Mouse (Mus musculus) midbrain, embryonic 13.5 days (tissue): ENCODE measurements around the gene Lage3. TPM values are rescaled to one million over a fixed set of nuclear protein-coding genes. Genes with fewer than 3 reads are reported as not detected.
"Not testable (repeated sequence)": the region's sequence is repeated elsewhere in the genome, so short reads cannot be mapped to it uniquely, and the experiment has no call there.

Experiments used
- ATAC-seq: fragments of 200-750 bp; cut with Nextera tagmentation; 2 replicates; pipeline ENCODE4 v1.8.0; 2017; ENCODE audit warnings: mild to moderate bottlenecking, moderate TSS enrichment, moderate library complexity
- H3K27ac ChIP-seq: fragments of 300-500 bp; sonication (generic); 2 replicates; pipeline ENCODE4 v1.5.1; 2015; ENCODE audit warnings: inconsistent platforms, mild to moderate bottlenecking, moderate library complexity
- H3K27me3 ChIP-seq: fragments of 300-500 bp; sonication (generic); 2 replicates; pipeline ENCODE4 v1.6.1; 2015; ENCODE audit warnings: mild to moderate bottlenecking, inconsistent platforms
- H3K36me3 ChIP-seq: fragments of 300-500 bp; sonication (generic); 2 replicates; pipeline ENCODE4 v1.6.1; 2015; ENCODE audit warnings: mild to moderate bottlenecking, inconsistent platforms
- H3K4me1 ChIP-seq: fragments of 300-500 bp; sonication (generic); replicated peaks from 2 replicates; pipeline ENCODE4 v1.6.1; 2015; ENCODE audit warnings: inconsistent platforms
- H3K4me2 ChIP-seq: fragments of 300-500 bp; sonication (generic); replicated peaks from 2 replicates; pipeline ENCODE4 v1.6.1; 2015; ENCODE audit warnings: moderate library complexity, mild to moderate bottlenecking, inconsistent platforms
- H3K4me3 ChIP-seq: fragments of 300-500 bp; sonication (generic); replicated peaks from 2 replicates; pipeline ENCODE4 v1.5.1; 2015; ENCODE audit warnings: mild to moderate bottlenecking, inconsistent platforms
- H3K9ac ChIP-seq: fragments of 300-500 bp; sonication (generic); replicated peaks from 2 replicates; pipeline ENCODE4 v1.6.1; 2015; ENCODE audit warnings: mild to moderate bottlenecking, inconsistent platforms
- H3K9me3 ChIP-seq: fragments of 300-500 bp; sonication (generic); 2 replicates; pipeline ENCODE4 v1.6.1; 2016; ENCODE audit warnings: mild to moderate bottlenecking, inconsistent platforms
- WGBS: fragments of 180-500 bp; shearing (Covaris S2); methylation state at CpG from one replicate; pipeline ENCODE4 v1.1.7; 2015; 5-methylcytosine and 5-hydroxymethylcytosine counted together
- polyA plus RNA-seq: library from polyadenylated mRNA; unstranded; fragments of >200 nt; fragmentation: Nextera tagmentation; extraction: Ambion mirVana; gene quantifications from 2 replicates; pipeline ENCODE4 v1.2.1, GENCODE M21; 2015

Lage3 gene
- polyA plus RNA-seq: 82.8 and 85.4 TPM in 2 replicates

DNA sequence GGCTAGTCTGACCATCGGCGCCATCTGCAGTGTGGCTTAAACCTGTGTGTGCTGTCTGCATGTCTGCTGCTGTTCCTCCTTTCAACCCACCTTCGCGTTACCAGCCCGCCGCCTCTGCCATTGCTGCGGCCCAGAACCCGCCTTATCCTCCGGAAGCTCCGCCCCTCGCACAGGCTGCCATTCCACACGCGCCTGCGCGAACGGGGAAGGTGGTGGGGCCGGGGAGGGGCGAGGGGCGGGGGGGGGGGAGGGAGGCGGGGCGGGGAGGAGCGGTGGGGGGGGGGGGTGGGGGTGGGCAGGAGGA is at the start of gene Lage3:
TSS of gene Lage3 (minus strand) at position 152 of the 304 bp plus-strand sequence.
- Histone ChIP-seq H3K9ac (peak within 1 kb of the TSS; percentile 64), H3K4me3 (peak within 1 kb of the TSS; percentile 47), H3K36me3 (no peaks in the 10 kb centered on the region), H3K27me3 (no peaks in the 10 kb centered on the region), H3K4me1 (peaks cover 7% of the 10 kb centered on the region; the same call in 1 of the 2 replicates), H3K9me3 (no peaks in the 10 kb centered on the region), H3K27ac (peak within 1 kb of the TSS; percentile 76), H3K4me2 (peak within 1 kb of the TSS; percentile 63)
- 23% methylated on average over 11 of the region's 22 CpGs for WGBS
- ATAC-seq: peak; percentile 94

DNA sequence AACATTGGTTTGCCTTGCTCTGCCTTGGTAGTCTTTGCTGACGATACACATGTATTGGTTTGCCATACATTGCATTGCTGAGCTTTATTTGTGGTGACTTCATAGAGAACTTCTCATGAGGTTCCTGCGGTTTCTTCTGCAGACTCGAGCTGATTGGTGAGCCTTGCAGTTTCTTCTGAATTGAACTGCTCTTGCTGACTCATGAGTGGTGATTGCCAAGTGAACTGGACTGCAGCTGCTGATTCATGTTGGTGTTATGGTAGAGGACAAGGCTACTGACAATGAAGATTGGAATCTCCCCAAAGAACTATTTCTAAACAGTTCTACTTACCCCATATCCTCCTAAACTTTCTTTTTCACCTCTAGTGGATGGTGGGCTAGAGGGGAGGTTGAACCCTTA is 46.7 kb upstream of the Lage3 start:
- H3K9me3 ChIP-seq: no peaks in the 10 kb centered on the region; the same call in 1 of the 2 replicates
- no peaks in the 10 kb centered on the region for H3K27me3 ChIP-seq
- H3K4me2 ChIP-seq: no peak overlapping the region
- no peak overlapping the region for H3K4me3 ChIP-seq
- no peak for ATAC-seq
- no peaks in the 10 kb centered on the region for H3K36me3 ChIP-seq
- no peaks in the 10 kb centered on the region for H3K4me1 ChIP-seq
- H3K9ac ChIP-seq: no peak overlapping the region
- 81% methylated on average over 3 of the region's 3 CpGs for WGBS
- H3K27ac ChIP-seq: no peak overlapping the region

DNA sequence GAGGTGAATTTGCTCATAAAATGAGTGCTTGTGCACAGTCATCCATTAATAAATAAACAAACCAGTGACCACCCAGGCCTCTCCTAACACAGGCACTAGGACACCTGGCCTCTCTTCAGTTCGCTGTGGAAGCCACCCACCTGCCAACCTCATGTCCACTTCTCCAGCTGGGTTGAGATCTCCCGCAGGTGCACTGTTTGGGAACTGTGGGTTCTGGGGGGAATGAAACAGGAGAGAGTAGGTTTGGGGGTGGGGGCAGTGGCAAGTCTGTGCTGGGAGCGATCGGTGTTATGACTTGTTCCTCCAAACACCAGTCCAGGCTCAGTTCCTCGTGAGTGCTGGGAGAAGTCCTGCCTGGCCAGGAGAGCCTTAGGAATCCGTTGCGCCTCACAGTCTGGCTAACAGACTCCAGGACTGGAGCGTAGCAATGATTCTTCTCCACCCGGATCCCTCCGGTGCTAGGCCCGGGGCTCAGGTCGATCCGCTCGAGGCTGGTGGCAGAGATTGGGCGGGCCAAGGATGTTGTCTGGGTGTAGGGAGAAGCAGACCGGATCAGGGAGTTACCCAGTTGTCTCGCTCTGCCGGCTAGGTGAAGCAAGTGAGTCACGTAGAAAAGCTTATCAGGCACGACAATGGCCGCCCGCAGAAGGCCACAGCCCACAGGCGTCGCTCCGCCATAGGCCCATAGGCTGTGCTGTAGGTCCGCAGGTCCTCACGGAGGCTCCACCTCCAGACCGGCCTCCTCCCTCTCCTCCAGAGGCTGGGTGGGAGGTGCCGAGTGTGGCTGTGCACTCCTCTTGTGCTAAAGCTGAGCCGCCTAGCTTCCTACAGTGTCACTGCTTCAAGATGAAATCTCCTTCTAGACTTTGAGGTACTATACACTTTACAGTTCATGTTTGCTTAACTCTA is 39.4 kb upstream of the Lage3 start, which contains the start of the genes Fam3a and Ikbkg:
TSS of gene Fam3a (minus strand) at position 738 of the 909 bp plus-strand sequence.
TSS of gene Ikbkg (plus strand) at position 756 of the 909 bp plus-strand sequence.
- peak; percentile 100 for ATAC-seq
- no peaks in the 10 kb centered on the region for H3K27me3 ChIP-seq
- WGBS: 29% methylated on average over 30 of the region's 30 CpGs

DNA sequence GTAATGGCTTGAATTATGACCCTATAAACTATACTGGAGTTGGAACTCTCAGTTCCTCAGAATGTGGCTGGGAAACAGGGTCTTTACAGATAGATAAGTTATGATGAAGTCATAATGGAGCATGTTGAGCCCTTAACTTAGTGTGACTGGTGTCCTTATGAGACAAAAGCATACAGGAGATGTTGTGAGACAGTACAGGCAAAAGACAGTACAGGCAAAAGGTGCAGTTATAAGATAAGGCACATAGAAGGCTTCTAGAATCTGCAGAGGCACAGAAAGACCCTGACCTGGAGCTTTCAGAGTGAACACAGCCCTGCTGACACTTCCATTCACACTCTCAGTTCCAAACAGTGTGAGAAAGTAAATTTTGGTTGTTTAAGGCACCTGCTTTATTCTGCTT is 34.7 kb upstream of the Lage3 start:
- Histone ChIP-seq H3K9ac (no peak overlapping the region), H3K27ac (no peak overlapping the region), H3K36me3 (peaks cover 23% of the 10 kb centered on the region), H3K27me3 (no peaks in the 10 kb centered on the region), H3K9me3 (no peaks in the 10 kb centered on the region), H3K4me1 (peaks cover 6% of the 10 kb centered on the region), H3K4me3 (no peak overlapping the region), H3K4me2 (no peak overlapping the region)
- ATAC-seq: no peak

More for the DNA sequence above, 39.4 kb upstream of the Lage3 start, which contains the start of the genes Fam3a and Ikbkg:
- peak within 1 kb of the TSS; percentile 85 for H3K27ac ChIP-seq
- peak within 1 kb of the TSS; percentile 62 for H3K4me2 ChIP-seq
- H3K4me3 ChIP-seq: peak within 1 kb of the TSS; percentile 51
- H3K9ac ChIP-seq: peak within 1 kb of the TSS; percentile 78
- peaks cover 11% of the 10 kb centered on the region for H3K4me1 ChIP-seq
- H3K9me3 ChIP-seq: no peaks in the 10 kb centered on the region; the same call in 1 of the 2 replicates
- H3K36me3 ChIP-seq: no peaks in the 10 kb centered on the region

DNA sequence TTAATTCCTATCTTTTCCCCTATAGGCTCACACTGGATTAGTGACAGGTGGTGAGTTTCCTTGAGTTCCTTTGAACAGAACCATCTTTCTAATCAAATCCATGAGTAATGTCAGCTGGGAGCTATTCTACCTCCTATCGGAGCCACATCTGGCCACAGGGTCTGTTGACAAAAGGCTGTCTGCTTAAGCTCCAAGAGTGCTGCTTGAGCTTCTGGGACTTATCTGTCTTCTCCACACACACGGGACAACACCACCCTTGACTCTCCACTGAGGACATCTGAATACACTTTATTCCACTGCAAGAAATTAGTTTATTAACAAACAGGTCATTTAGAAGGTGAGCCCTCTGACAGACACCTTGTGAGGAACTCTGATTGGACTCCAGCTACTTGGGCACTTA is 31.0 kb upstream of the Lage3 start:
- no peak for ATAC-seq
- H3K9me3 ChIP-seq: no peaks in the 10 kb centered on the region
- H3K27ac ChIP-seq: no peak overlapping the region
- 91% methylated on average over 2 of the region's 2 CpGs for WGBS
- no peak overlapping the region for H3K9ac ChIP-seq
- H3K27me3 ChIP-seq: no peaks in the 10 kb centered on the region
- no peak overlapping the region for H3K4me3 ChIP-seq
- H3K4me1 ChIP-seq: no peaks in the 10 kb centered on the region
- peaks cover 23% of the 10 kb centered on the region for H3K36me3 ChIP-seq
- no peak overlapping the region for H3K4me2 ChIP-seq

DNA sequence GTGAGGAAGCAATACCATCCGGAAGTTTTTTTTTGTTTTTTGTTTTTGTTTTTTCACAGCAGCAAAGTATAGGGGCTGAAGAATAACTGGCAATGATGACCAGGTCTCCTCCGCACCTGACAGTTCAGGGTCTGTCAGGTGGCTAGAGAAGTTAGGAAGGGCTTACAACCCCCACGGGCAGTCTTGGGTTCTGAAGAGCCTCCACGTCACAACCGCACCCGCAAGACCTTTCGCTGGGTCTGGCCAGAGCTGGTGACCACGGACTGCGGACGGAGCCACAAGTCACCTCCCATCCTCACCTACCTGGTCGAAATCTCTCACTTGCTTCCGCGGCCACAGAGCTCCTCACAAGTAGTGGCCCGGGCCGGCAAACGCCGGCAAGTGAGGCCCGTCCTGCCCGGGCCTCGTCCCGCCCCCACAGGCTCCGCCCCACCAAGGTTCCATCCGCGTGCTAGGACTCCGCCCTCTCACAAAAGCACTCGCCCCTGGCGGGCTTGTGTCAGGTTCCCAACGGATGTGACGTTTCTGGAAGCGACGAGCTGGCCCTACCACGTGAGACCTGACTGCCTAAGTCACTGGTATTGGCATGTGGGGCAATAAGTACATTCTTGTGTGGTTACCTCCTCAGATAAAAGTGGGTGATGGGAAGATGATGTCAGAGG is 19.6 kb upstream of the Lage3 start, which contains the start of the genes Ubl4a and Slc10a3:
TSS of gene Ubl4a (minus strand) at position 331 of the 662 bp plus-strand sequence.
TSS of gene Slc10a3 (minus strand) at position 462 of the 662 bp plus-strand sequence.
- peak within 1 kb of the TSS; percentile 58 for H3K4me2 ChIP-seq
- 26% methylated on average over 32 of the region's 32 CpGs for WGBS
- no peaks in the 10 kb centered on the region for H3K27me3 ChIP-seq
- H3K9me3 ChIP-seq: no peaks in the 10 kb centered on the region
- peak within 1 kb of the TSS; percentile 44 for H3K4me3 ChIP-seq
- ATAC-seq: peak; percentile 92
- peak within 1 kb of the TSS; percentile 52 for H3K9ac ChIP-seq
- no peak within 1 kb of the TSS for H3K27ac ChIP-seq
- H3K36me3 ChIP-seq: no peaks in the 10 kb centered on the region; the same call in 1 of the 2 replicates
- H3K4me1 ChIP-seq: 0 out of 2 replicates have a peak, but pooled peaks cover 4% of the 10 kb centered on the region

DNA sequence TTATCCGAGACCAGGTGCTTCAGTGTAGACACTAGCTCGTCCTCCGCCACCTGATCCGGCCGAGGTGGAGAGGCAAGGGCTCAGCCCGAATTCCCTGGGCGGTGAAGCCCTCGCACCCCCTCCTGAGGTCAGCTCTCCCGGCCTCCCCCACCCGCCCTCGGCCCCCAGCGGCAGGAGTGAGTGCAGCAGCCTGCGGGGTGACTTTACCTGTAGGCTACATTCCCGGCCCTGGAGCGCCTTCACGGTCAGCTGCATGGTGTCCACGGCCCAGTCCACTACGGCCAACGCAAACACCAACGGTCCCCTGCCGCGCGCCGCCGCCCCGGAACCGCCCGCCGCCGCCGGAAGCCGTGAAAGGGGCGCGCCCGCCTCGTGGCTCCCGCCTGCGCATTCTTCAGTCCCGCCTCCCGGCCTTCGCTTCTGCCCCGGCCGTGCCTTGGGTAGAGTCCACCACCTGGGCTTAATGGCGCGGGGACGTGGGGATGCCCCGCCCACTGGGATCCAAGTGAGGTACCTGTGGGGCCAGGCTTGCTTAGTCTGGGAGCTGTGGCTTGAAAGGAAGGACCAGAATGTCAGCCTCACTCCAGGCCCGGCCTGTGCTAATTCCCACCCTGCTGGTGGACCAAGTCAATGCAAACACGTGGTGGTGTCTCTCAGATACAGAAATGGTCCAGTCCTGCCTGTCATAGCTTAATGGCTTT is 14.9 kb upstream of the Lage3 start:
- 27% methylated on average over 48 of the region's 49 CpGs for WGBS
- H3K27ac ChIP-seq: peak overlapping the region; percentile 80
- peaks cover 3% of the 10 kb centered on the region; the same call in 1 of the 2 replicates for H3K36me3 ChIP-seq
- peak overlapping the region; percentile 59 for H3K4me3 ChIP-seq
- peak overlapping the region; percentile 84 for H3K9ac ChIP-seq
- peaks cover 15% of the 10 kb centered on the region for H3K4me1 ChIP-seq
- H3K9me3 ChIP-seq: no peaks in the 10 kb centered on the region
- no peaks in the 10 kb centered on the region for H3K27me3 ChIP-seq
- ATAC-seq: peak; percentile 80
- H3K4me2 ChIP-seq: peak overlapping the region; percentile 69

DNA sequence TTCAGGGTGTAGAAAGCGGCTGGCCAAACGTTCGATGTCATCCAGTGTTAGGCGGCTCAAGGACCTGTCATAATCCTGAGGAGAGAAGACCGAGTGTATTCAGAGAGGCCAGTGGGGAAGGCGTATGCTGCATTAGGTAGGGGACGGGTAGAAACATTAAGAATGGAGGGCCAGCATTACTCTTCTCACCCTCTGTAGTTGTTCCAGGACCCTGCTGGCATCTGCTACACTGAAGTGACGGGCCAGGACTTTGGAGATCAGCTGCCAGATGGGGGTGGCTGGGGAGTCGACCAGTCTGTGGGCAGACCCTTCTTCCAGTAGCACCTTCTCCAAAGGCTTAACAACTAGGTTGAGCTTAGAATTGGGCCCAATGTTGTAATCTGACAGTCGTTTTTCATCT is 14.1 kb upstream of the Lage3 start:
- H3K4me2 ChIP-seq: peak overlapping the region; percentile 69
- peaks cover 3% of the 10 kb centered on the region; the same call in 1 of the 2 replicates for H3K36me3 ChIP-seq
- H3K9me3 ChIP-seq: no peaks in the 10 kb centered on the region
- peaks cover 10% of the 10 kb centered on the region for H3K4me1 ChIP-seq
- H3K27me3 ChIP-seq: no peaks in the 10 kb centered on the region
- peak overlapping the region; percentile 84 for H3K9ac ChIP-seq
- H3K4me3 ChIP-seq: peak overlapping the region; percentile 59
- 70% methylated on average over 10 of the region's 10 CpGs for WGBS
- 0 out of 2 replicates have a peak, but pooled peaks have one; percentile 2 for ATAC-seq
- no peak overlapping the region for H3K27ac ChIP-seq

DNA sequence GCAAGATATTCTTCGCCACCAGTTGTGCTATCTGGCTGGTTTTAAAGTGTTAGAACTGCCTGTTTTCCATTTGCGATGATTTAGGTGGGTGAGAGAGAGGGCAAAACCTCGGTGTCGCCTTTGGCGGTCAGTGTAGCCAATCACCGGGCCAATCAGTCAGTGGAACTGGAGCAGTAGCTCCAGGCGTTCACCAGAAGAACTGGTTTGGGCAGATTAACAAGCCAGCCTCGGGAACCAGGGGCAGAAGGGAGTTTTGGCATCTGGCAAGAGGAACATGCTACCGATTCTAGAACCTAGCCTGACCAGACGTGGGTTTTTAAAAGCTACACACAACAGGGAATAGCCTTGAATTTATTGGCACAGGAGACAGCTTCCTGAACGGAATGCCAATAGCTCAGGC is 5.8 kb upstream of the Lage3 start:
- no peaks in the 10 kb centered on the region for H3K27me3 ChIP-seq
- no peaks in the 10 kb centered on the region for H3K9me3 ChIP-seq
- no peak overlapping the region for H3K4me2 ChIP-seq
- H3K36me3 ChIP-seq: no peaks in the 10 kb centered on the region
- H3K9ac ChIP-seq: no peak overlapping the region
- ATAC-seq: no peak
- H3K4me3 ChIP-seq: no peak overlapping the region
- H3K4me1 ChIP-seq: no peaks in the 10 kb centered on the region
- no peak overlapping the region for H3K27ac ChIP-seq
- 56% methylated on average over 11 of the region's 11 CpGs for WGBS

DNA sequence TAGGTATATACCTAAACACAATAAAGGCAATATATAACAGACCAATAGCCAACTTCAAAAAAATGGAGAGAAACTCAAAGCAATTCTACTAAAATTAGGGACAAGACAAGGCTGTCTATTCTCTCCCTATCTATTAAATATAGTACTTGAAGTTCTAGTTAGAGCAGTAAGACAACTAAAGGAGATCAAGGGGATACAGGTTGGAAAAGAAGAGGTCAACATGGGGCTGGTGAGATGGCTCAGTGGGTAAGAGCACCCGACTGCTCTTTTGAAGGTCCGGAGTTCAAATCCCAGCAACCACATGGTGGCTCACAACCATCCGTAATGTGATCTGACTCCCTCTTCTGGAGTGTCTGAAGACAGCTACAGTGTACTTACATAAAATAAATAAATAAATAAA is 3.7 kb upstream of the Lage3 start:
- not testable (repeated sequence) for H3K27ac ChIP-seq, H3K4me1 ChIP-seq, H3K9me3 ChIP-seq, H3K9ac ChIP-seq, H3K4me3 ChIP-seq, H3K4me2 ChIP-seq, ATAC-seq, H3K36me3 ChIP-seq, H3K27me3 ChIP-seq
- 84% methylated on average over 3 of the region's 3 CpGs for WGBS

DNA sequence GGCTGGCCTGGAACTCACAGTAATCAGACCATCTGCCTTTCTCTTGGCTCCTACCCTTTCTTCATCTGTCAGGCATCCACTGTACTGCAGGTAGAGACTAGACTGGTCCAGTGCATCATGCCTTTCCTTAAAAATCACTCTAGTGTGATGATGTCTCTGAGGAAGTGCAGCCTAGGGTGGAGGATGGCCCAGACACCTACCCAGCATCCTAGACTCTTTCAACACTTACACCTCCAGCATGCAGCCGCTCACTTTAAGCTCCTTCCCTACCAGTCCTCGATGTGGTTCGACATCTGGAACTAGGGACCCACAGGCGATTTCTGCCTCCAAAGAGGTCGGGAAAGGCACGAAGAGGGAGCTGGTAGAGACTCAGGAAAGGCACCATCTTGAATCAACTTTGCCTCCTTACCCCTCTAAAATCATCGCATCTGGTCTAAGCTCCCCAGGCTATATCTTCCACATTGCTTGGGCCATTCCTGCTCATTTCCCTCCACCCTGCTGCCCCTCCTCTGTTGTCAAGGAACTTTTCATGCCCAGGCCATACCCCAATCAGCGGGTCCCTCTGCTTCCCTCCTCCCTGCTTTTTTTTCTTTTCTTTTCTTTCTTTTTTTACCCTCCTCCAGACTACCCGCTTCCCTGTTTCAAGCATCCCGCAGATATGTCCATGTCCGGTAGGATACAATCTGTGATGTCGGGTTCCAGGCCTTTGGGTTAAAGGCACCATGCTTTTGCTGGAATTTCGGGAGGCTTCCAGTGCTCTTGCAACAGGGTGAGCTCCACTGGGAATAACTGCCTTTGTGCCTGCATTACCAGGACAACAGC is 562 bp downstream of the Lage3 start:
- no peaks in the 10 kb centered on the region for H3K27me3 ChIP-seq
- peak overlapping the region; percentile 47 for H3K4me3 ChIP-seq
- WGBS: 36% methylated on average over 13 of the region's 13 CpGs
- H3K9ac ChIP-seq: peak overlapping the region; percentile 64
- no peaks in the 10 kb centered on the region for H3K9me3 ChIP-seq
- ATAC-seq: peak; percentile 78
- peak overlapping the region; percentile 76 for H3K27ac ChIP-seq
- H3K36me3 ChIP-seq: no peaks in the 10 kb centered on the region
- peak overlapping the region; percentile 63 for H3K4me2 ChIP-seq
- H3K4me1 ChIP-seq: peaks cover 7% of the 10 kb centered on the region; the same call in 1 of the 2 replicates
